Mouse (Mus musculus) heart, adult 2 months (tissue): ENCODE data around the gene Aatk.
A peak's percentile ranks its signal among the peaks of the same experiment; 100 is the strongest.

Experiments used
- CTCF ChIP-seq: fragments of 200-600 bp; IDR thresholded peaks from 2 replicates; pipeline ENCODE4 v1.8.1; 2022; ENCODE audit warnings: antibody characterized with exemption, mild to moderate bottlenecking, moderate library complexity
- EP300 ChIP-seq: fragments of 200-500 bp; IDR thresholded peaks from 2 replicates; pipeline ENCODE4 v1.6.1; 2011; ENCODE audit warnings: low read depth, low read length, control low read depth; ENCODE audit not compliant: insufficient read depth
- POLR2A ChIP-seq: fragments of 200-500 bp; IDR thresholded peaks from 2 replicates; pipeline ENCODE4 v1.6.1; 2011; ENCODE audit warnings: mild to moderate bottlenecking, low read depth, low read length, control low read depth; ENCODE audit not compliant: insufficient read depth

- TF ChIP-seq CTCF (no peak; the same call in 1 of the 2 replicates), EP300 (peak; percentile 28; the same call in 1 of the 2 replicates), POLR2A (no peak)
Measured at GRCm38 (mm10) chr11:119991338-119991678, 55.7 kb downstream of the Aatk start.
